Mouse (Mus musculus): Measurements from ENCODE around the gene Kbtbd2. TPM values are rescaled to one million over a fixed set of nuclear protein-coding genes. Genes with fewer than 3 reads are reported as not detected.

Kbtbd2 gene
- total and polyA plus RNA-seq, 3 experiments, result 9.3 to 34.2 (median 11.0) TPM

DNA sequence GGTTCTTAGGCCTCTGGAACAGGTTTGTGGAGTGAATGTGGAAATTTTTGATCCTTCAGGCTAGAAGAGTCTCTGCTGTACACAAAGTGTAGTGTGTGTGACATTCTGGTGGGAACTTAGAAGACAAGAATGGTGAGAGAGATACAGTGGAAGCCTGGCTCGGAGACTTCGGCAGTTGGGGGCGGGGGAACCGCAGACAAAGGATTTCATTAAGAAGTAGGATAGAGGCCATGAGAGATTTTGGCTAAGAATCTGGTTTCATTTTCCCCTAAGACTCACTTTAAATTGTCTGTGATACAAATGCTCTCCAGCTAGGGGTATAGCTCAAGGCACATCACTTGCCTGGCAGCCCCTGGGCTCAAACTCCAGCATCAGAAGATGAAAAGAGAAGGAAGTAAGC, 7.4 kb upstream of the Kbtbd2 start:
- H3K27ac ChIP-seq (ENCODE audit: insufficient read depth, low read depth), result no peak overlapping the region
- no peak overlapping the region for H3K9ac ChIP-seq (ENCODE audit: insufficient read depth, low read depth)
- peaks cover 0 to 4% of the 10 kb centered on the region in 2 experiments; a peak in 1 of 4 replicates for H3K4me1 ChIP-seq (ENCODE audit: control insufficient read depth in 1 of 2, insufficient read depth in 2 of 2)
- dilution Hi-C loops (cut with MboI; ENCODE audit: extremely low pct_ligation_motif_present, extremely low pct_unique_long_range_greater_than_20kb, low sequenced_read_pairs) (no loop called here), in situ Hi-C loops (cut with MboI; ENCODE audit: low pct_ligation_motif_present, low pct_unique_long_range_greater_than_20kb, low sequenced_read_pairs) (loop anchor here (10.0 kb wide), 2 partner anchors 100 to 760 kb away; no protein-coding TSS in a partner anchor)
- H3K79me2 ChIP-seq (replicated peaks; ENCODE audit: control insufficient read depth, extremely low read depth, insufficient read depth, poor library complexity, severe bottlenecking), result no peaks in the 10 kb centered on the region
- no peaks in the 10 kb centered on the region for H3K36me3 ChIP-seq (replicated peaks in 1 of 2; ENCODE audit: control insufficient read depth in 1 of 2, insufficient read depth in 1 of 2, low read length in 1 of 2)
- no peak overlapping the region for H3K4me3 ChIP-seq (replicated peaks in 1 of 3; ENCODE audit: low read depth in 2 of 3, low read length in 2 of 3, poor library complexity in 1 of 3)
- H3K27me3 ChIP-seq (replicated peaks), result no peaks in the 10 kb centered on the region
- TF ChIP-seq ZC3H11A (IDR thresholded peaks at IDR 0.05; ENCODE audit: low read depth, low read length) (no peak), MYC (IDR thresholded peaks at IDR 0.05; ENCODE audit: low read depth, low read length) (no peak), NELFE (IDR thresholded peaks at IDR 0.05; ENCODE audit: low read depth, low read length) (no peak), RCOR1 (conservative IDR thresholded peaks at IDR 0.05; ENCODE audit: low read depth, low read length) (no peak), MAZ (IDR thresholded peaks at IDR 0.05; ENCODE audit: low read depth, low read length) (no peak), NRF1 (IDR thresholded peaks at IDR 0.05; ENCODE audit: low read depth, low read length) (no peak), BHLHE40 (IDR thresholded peaks at IDR 0.05; ENCODE audit: low read depth, low read length) (no peak), CHD2 (IDR thresholded peaks at IDR 0.05; ENCODE audit: low read length) (no peak), SIN3A (IDR thresholded peaks at IDR 0.05; ENCODE audit: low read length) (no peak), KAT2A (IDR thresholded peaks at IDR 0.05; ENCODE audit: insufficient replicate concordance, low read length) (no peak), ZKSCAN1 (IDR thresholded peaks at IDR 0.05; ENCODE audit: borderline replicate concordance, low read depth, low read length) (no peak), USF1 (IDR thresholded peaks at IDR 0.05; ENCODE audit: low read depth, low read length) (no peak), E2F4 (IDR thresholded peaks at IDR 0.05; ENCODE audit: insufficient replicate concordance, low read depth, low read length) (no peak), IRF4 (IDR thresholded peaks at IDR 0.05; ENCODE audit: low read depth, low read length) (no peak), ELF1 (IDR thresholded peaks at IDR 0.05; ENCODE audit: low read depth, low read length) (no peak), JUN (IDR thresholded peaks at IDR 0.05; ENCODE audit: insufficient read depth, low read depth, low read length) (no peak), EP300 (IDR thresholded peaks at IDR 0.05; ENCODE audit: low read length) (no peak), ETS1 (conservative IDR thresholded peaks at IDR 0.05; ENCODE audit: low read depth, low read length) (no peak), CTCF (conservative IDR thresholded peaks at IDR 0.05 in 1 of 2, IDR thresholded peaks at IDR 0.05 in 1 of 2; ENCODE audit: low read depth in 2 of 2, low read length in 2 of 2) (no peak)
- H3K4me2 ChIP-seq (ENCODE audit: insufficient read depth, low read depth, poor library complexity, severe bottlenecking), result no peak overlapping the region
- no peak for DNase-seq (ENCODE audit: extremely low read depth)
- H3K9me3 ChIP-seq (replicated peaks; ENCODE audit: low read length), result no peaks in the 10 kb centered on the region

- dilution Hi-C loops (cut with MboI; ENCODE audit: extremely low pct_ligation_motif_present, extremely low pct_unique_long_range_greater_than_20kb, low sequenced_read_pairs), result no loop called here
- Histone ChIP-seq H3K27me3 (replicated peaks) (no peaks in the 10 kb centered on the region), H3K4me3 (replicated peaks in 1 of 3; ENCODE audit: low read depth in 2 of 3, low read length in 2 of 3, poor library complexity in 1 of 3) (peak overlapping the region; percentile 77 to 85 (median 83)), H3K4me2 (ENCODE audit: insufficient read depth, low read depth, poor library complexity, severe bottlenecking) (peak overlapping the region; percentile 95), H3K9me3 (replicated peaks; ENCODE audit: low read length) (no peaks in the 10 kb centered on the region), H3K9ac (ENCODE audit: insufficient read depth, low read depth) (peak overlapping the region; percentile 95), H3K36me3 (replicated peaks in 1 of 2; ENCODE audit: control insufficient read depth in 1 of 2, insufficient read depth in 1 of 2, low read length in 1 of 2) (peaks cover 0 to 7% of the 10 kb centered on the region in 2 experiments), H3K4me1 (ENCODE audit: control insufficient read depth in 1 of 2, insufficient read depth in 2 of 2) (peaks cover 0 to 40% of the 10 kb centered on the region in 2 experiments; a peak in 2 of 4 replicates), H3K79me2 (replicated peaks; ENCODE audit: control insufficient read depth, extremely low read depth, insufficient read depth, poor library complexity, severe bottlenecking) (peaks cover 39% of the 10 kb centered on the region), H3K27ac (ENCODE audit: insufficient read depth, low read depth) (peak overlapping the region; percentile 92)
- in situ Hi-C loops (cut with MboI; ENCODE audit: low pct_ligation_motif_present, low pct_unique_long_range_greater_than_20kb, low sequenced_read_pairs), result no loop called here
- TF ChIP-seq SMC3 (IDR thresholded peaks at IDR 0.05; ENCODE audit: low read depth, low read length) (no peak), CHD1 (IDR thresholded peaks at IDR 0.05; ENCODE audit: low read depth, low read length) (peak; percentile 76; the same call in 1 of the 2 replicates)
- DNase-seq (ENCODE audit: extremely low read depth), result peak; percentile 21
These were observed 496 bp upstream of the Kbtbd2 start for GRCm38 (mm10) chr6:56798152-56798465.

All from CH12.LX (cell line).